Mouse (Mus musculus) lung, postnatal 0 days (tissue): ENCODE data around the gene Anapc15-ps.

ENCODE experiments used
- CTCF ChIP-seq: IDR thresholded peaks from 2 replicates; pipeline ENCODE4 v1.5.1; 2016; ENCODE audit warnings: antibody characterized with exemption, mild to moderate bottlenecking
- EP300 ChIP-seq: IDR thresholded peaks from 2 replicates; pipeline ENCODE4 v1.6.1; 2016; ENCODE audit warnings: antibody characterized with exemption, mild to moderate bottlenecking, control low read depth

DNA sequence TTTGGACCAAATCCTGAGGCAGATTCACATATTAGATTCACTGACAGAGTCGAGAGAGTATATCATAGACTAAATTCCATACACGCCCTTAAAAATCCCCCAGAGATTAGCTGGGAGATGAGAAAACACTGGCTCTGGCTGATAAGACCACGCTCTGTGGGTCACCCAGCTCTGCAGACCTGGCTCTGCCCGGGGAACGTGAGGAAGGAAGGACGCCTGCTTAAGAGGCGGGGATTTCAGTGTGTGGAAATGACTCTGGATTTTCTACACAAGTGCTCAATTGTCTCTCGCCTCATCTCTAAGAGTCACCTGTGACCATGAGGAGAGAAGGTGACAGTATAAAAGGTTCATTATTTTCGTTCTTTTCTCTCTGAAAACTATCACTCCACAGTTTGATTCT is 26.1 kb downstream of the Anapc15-ps start:
- TF ChIP-seq CTCF (no peak), EP300 (no peak)
